Mouse (Mus musculus): ENCODE results near the gene Mpg. TPM values are rescaled to one million over a fixed set of nuclear protein-coding genes. Genes with fewer than 3 reads are reported as not detected.

The Mpg gene
- polyA plus RNA-seq, 1 experiment from 2014 or later = 31.2 TPM

GRCm38 (mm10) chr11:32225222-32226104 is 842 bp upstream of the Mpg start:
- Histone ChIP-seq H3K4me3 (peak overlapping the region; percentile 82; the same call in 1 of the 2 replicates), H3K36me3 (replicated peaks) (peaks cover 25% of the 10 kb centered on the region), H3K27me3 (ENCODE audit: poor library complexity, severe bottlenecking) (peaks cover 31% of the 10 kb centered on the region), H3K27ac (peak overlapping the region; percentile 93), H3K4me1 (peaks cover 63% of the 10 kb centered on the region), H3K9me3 (no peaks in the 10 kb centered on the region)
- WGBS = 65% methylated on average over 7 of the region's 7 CpGs
- DNase-seq (ENCODE audit: extremely low spot score, low spot score) = no peak

- Histone ChIP-seq H3K4me1 (peaks cover 47% of the 10 kb centered on the region), H3K27me3 (ENCODE audit: poor library complexity, severe bottlenecking) (peaks cover 25% of the 10 kb centered on the region), H3K27ac (peak overlapping the region; percentile 93), H3K4me3 (peak overlapping the region; percentile 82), H3K36me3 (replicated peaks) (peaks cover 41% of the 10 kb centered on the region), H3K9me3 (no peaks in the 10 kb centered on the region)
- WGBS = 32% methylated on average over 1 of the region's 1 CpGs
- no peak for DNase-seq (ENCODE audit: extremely low spot score, low spot score)
Observed at GRCm38 (mm10) chr11:32227041-32227440, 736 bp downstream of the Mpg start.

GRCm38 (mm10) chr11:32227555-32227954 is 1.2 kb downstream of the Mpg start:
- Histone ChIP-seq H3K9me3 (no peaks in the 10 kb centered on the region), H3K27ac (peak overlapping the region; percentile 93; the same call in 1 of the 2 replicates), H3K4me3 (peak overlapping the region; percentile 82), H3K36me3 (replicated peaks) (peaks cover 46% of the 10 kb centered on the region), H3K27me3 (ENCODE audit: poor library complexity, severe bottlenecking) (peaks cover 20% of the 10 kb centered on the region), H3K4me1 (peaks cover 42% of the 10 kb centered on the region)
- WGBS = 88% methylated on average over 9 of the region's 9 CpGs
- no peak for DNase-seq (ENCODE audit: extremely low spot score, low spot score)

- H3K4me1 ChIP-seq = peaks cover 34% of the 10 kb centered on the region
- no peak for DNase-seq (ENCODE audit: extremely low spot score, low spot score)
- H3K27ac ChIP-seq = no peak overlapping the region
- no peaks in the 10 kb centered on the region for H3K9me3 ChIP-seq
- WGBS = 88% methylated on average over 3 of the region's 3 CpGs
- H3K36me3 ChIP-seq (replicated peaks) = peaks cover 54% of the 10 kb centered on the region
- H3K4me3 ChIP-seq = no peak overlapping the region
- H3K27me3 ChIP-seq (ENCODE audit: poor library complexity, severe bottlenecking) = peaks cover 12% of the 10 kb centered on the region
Observed at GRCm38 (mm10) chr11:32228292-32228845, 2.1 kb downstream of the Mpg start.

- no peak for DNase-seq (ENCODE audit: extremely low spot score, low spot score)
- 90% methylated on average over 4 of the region's 4 CpGs for WGBS
- Histone ChIP-seq H3K4me3 (no peak overlapping the region), H3K27me3 (ENCODE audit: poor library complexity, severe bottlenecking) (no peaks in the 10 kb centered on the region), H3K9me3 (no peaks in the 10 kb centered on the region), H3K36me3 (replicated peaks) (peaks cover 73% of the 10 kb centered on the region), H3K27ac (no peak overlapping the region), H3K4me1 (peaks cover 24% of the 10 kb centered on the region)
Observed at GRCm38 (mm10) chr11:32230220-32230619, 3.9 kb downstream of the Mpg start.

GRCm38 (mm10) chr11:32231125-32231524 is 4.8 kb downstream of the Mpg start:
- H3K27ac ChIP-seq = no peak overlapping the region
- DNase-seq (ENCODE audit: extremely low spot score, low spot score) = no peak
- H3K4me3 ChIP-seq = no peak overlapping the region
- peaks cover 82% of the 10 kb centered on the region for H3K36me3 ChIP-seq (replicated peaks)
- WGBS = 87% methylated on average over 2 of the region's 2 CpGs
- no peaks in the 10 kb centered on the region for H3K9me3 ChIP-seq
- no peaks in the 10 kb centered on the region for H3K27me3 ChIP-seq (ENCODE audit: poor library complexity, severe bottlenecking)
- H3K4me1 ChIP-seq = peaks cover 15% of the 10 kb centered on the region

- Histone ChIP-seq H3K9me3 (no peaks in the 10 kb centered on the region), H3K4me3 (no peak overlapping the region), H3K36me3 (replicated peaks) (peaks cover 99% of the 10 kb centered on the region), H3K4me1 (no peaks in the 10 kb centered on the region), H3K27me3 (ENCODE audit: poor library complexity, severe bottlenecking) (no peaks in the 10 kb centered on the region), H3K27ac (no peak overlapping the region)
- no peak for DNase-seq (ENCODE audit: extremely low spot score, low spot score)
- WGBS = 86% methylated on average over 10 of the region's 10 CpGs
Observed at GRCm38 (mm10) chr11:32232848-32233247, 6.5 kb downstream of the Mpg start.

- no peak for DNase-seq (ENCODE audit: extremely low spot score, low spot score)
- Histone ChIP-seq H3K9me3 (no peaks in the 10 kb centered on the region), H3K27ac (no peak overlapping the region), H3K27me3 (ENCODE audit: poor library complexity, severe bottlenecking) (no peaks in the 10 kb centered on the region), H3K36me3 (replicated peaks) (peaks cover 99% of the 10 kb centered on the region), H3K4me1 (no peaks in the 10 kb centered on the region), H3K4me3 (no peak overlapping the region)
- WGBS = 89% methylated on average over 3 of the region's 3 CpGs
Observed at GRCm38 (mm10) chr11:32233895-32234294, 7.6 kb downstream of the Mpg start.

GRCm38 (mm10) chr11:32234816-32235485 is 8.6 kb downstream of the Mpg start:
- DNase-seq (ENCODE audit: extremely low spot score, low spot score) = no peak
- Histone ChIP-seq H3K4me1 (no peaks in the 10 kb centered on the region), H3K27ac (no peak overlapping the region), H3K4me3 (no peak overlapping the region), H3K27me3 (ENCODE audit: poor library complexity, severe bottlenecking) (no peaks in the 10 kb centered on the region), H3K9me3 (no peaks in the 10 kb centered on the region), H3K36me3 (replicated peaks) (peaks cover 99% of the 10 kb centered on the region)
- WGBS = 90% methylated on average over 6 of the region's 6 CpGs

- Histone ChIP-seq H3K36me3 (replicated peaks) (peaks cover 99% of the 10 kb centered on the region), H3K4me1 (no peaks in the 10 kb centered on the region), H3K27ac (no peak overlapping the region), H3K9me3 (no peaks in the 10 kb centered on the region), H3K4me3 (no peak overlapping the region), H3K27me3 (ENCODE audit: poor library complexity, severe bottlenecking) (no peaks in the 10 kb centered on the region)
- DNase-seq (ENCODE audit: extremely low spot score, low spot score) = no peak
- WGBS = 88% methylated on average over 3 of the region's 3 CpGs
Observed at GRCm38 (mm10) chr11:32235646-32236045, 9.3 kb downstream of the Mpg start.

GRCm38 (mm10) chr11:32236132-32236531 is 9.8 kb downstream of the Mpg start:
- WGBS = 91% methylated on average over 2 of the region's 2 CpGs
- Histone ChIP-seq H3K27me3 (ENCODE audit: poor library complexity, severe bottlenecking) (no peaks in the 10 kb centered on the region), H3K4me1 (no peaks in the 10 kb centered on the region), H3K4me3 (no peak overlapping the region), H3K36me3 (replicated peaks) (peaks cover 99% of the 10 kb centered on the region), H3K27ac (no peak overlapping the region), H3K9me3 (no peaks in the 10 kb centered on the region)
- DNase-seq (ENCODE audit: extremely low spot score, low spot score) = no peak

- whole genome bisulfite sequencing = 60% methylated on average over 9 of the region's 9 CpGs
- H3K36me3 ChIP-seq (replicated peaks) = peaks cover 99% of the 10 kb centered on the region
Observed at GRCm38 (mm10) chr11:32236712-32237410, 10.6 kb downstream of the Mpg start.

More at GRCm38 (mm10) chr11:32236712-32237410, 10.6 kb downstream of the Mpg start:
- H3K4me1 ChIP-seq = no peaks in the 10 kb centered on the region
- DNase-seq (ENCODE audit: extremely low spot score, low spot score) = peak; percentile 52
- H3K27ac ChIP-seq = no peak overlapping the region
- no peaks in the 10 kb centered on the region for H3K9me3 ChIP-seq
- no peak overlapping the region for H3K4me3 ChIP-seq
- H3K27me3 ChIP-seq (ENCODE audit: poor library complexity, severe bottlenecking) = no peaks in the 10 kb centered on the region

All from forebrain, embryonic 10.5 days (tissue).